Mouse (Mus musculus) ES-E14 (cell line): ENCODE measurements around the gene Frrs1l. TPM values are rescaled to one million over a fixed set of nuclear protein-coding genes. Genes with fewer than 3 reads are reported as not detected.

Experiments
- DNase-seq: peaks from one replicate; pipeline ENCODE4 v3.0.0-alpha.2; 2013; ENCODE audit warnings: low read depth, low spot score
- H3K27ac ChIP-seq: 2 replicates; pipeline ENCODE4 v1.5.1; 2012; ENCODE audit warnings: low read depth, mild to moderate bottlenecking, low read length, moderate library complexity, mixed read lengths; ENCODE audit not compliant: poor library complexity, insufficient read depth, severe bottlenecking
- H3K36me3 ChIP-seq: 2 replicates; pipeline ENCODE4 v1.6.1; 2012; ENCODE audit warnings: mild to moderate bottlenecking, low read length, moderate library complexity, mixed read lengths; ENCODE audit not compliant: control insufficient read depth, poor library complexity, insufficient read depth, severe bottlenecking
- H3K4me1 ChIP-seq, 2 experiments: fragments of 150-350 bp in 1 of 2; sonication (generic) in 1 of 2; 2 replicates each; pipeline ENCODE4 v1.6.1; 2012; ENCODE audit warnings: low read length in 2 of 2, mild to moderate bottlenecking in 1 of 2, mixed read lengths in 1 of 2; ENCODE audit not compliant: control insufficient read depth in 2 of 2, insufficient read depth in 2 of 2, poor library complexity in 1 of 2
- H3K4me3 ChIP-seq, 2 experiments: fragments of 150-350 bp in 1 of 2; sonication (generic) in 1 of 2; 2 replicates each; pipeline ENCODE4 v1.5.1; 2012; ENCODE audit warnings: low read length in 2 of 2, low read depth in 1 of 2, mild to moderate bottlenecking in 1 of 2, mixed read lengths in 1 of 2; ENCODE audit not compliant: insufficient read depth in 1 of 2, poor library complexity in 1 of 2, severe bottlenecking in 1 of 2
- H3K9ac ChIP-seq: 2 replicates; pipeline ENCODE4 v1.6.1; 2012; ENCODE audit warnings: low read depth, mild to moderate bottlenecking, low read length, mixed read lengths; ENCODE audit not compliant: poor library complexity, insufficient read depth, severe bottlenecking
- H3K9me3 ChIP-seq: fragments of 150-350 bp; sonication (generic); 2 replicates; pipeline ENCODE4 v1.6.1; 2012; ENCODE audit warnings: low read depth, mild to moderate bottlenecking, low read length; ENCODE audit not compliant: control insufficient read depth, insufficient read depth
- CHD2 ChIP-seq: IDR thresholded peaks from 2 replicates; pipeline ENCODE4 v1.6.1; 2014; ENCODE audit warnings: mild to moderate bottlenecking, low read depth, low read length, inconsistent platforms
- HCFC1 ChIP-seq: IDR thresholded peaks from 2 replicates; pipeline ENCODE4 v1.6.1; 2012; ENCODE audit warnings: low read length, inconsistent platforms, borderline replicate concordance; ENCODE audit not compliant: insufficient read depth
- MAFK ChIP-seq: IDR thresholded peaks from 2 replicates; pipeline ENCODE4 v1.6.1; 2014; ENCODE audit warnings: mild to moderate bottlenecking, low read depth, low read length, inconsistent platforms; ENCODE audit not compliant: insufficient read depth
- ZC3H11A ChIP-seq: IDR thresholded peaks from 2 replicates; pipeline ENCODE4 v1.6.1; 2012; ENCODE audit warnings: low read depth, mild to moderate bottlenecking, inconsistent platforms, low read length, borderline replicate concordance
- ZNF384 ChIP-seq: IDR thresholded peaks from 2 replicates; pipeline ENCODE4 v1.6.1; 2012; ENCODE audit warnings: low read depth, low read length, inconsistent platforms
- in situ Hi-C, 2 experiments: fragments of 600-800 bp; cut with MboI; formaldehyde crosslinking; loops; one replicate each; pipeline ENCODE4 v1.15.1; 2025; ENCODE audit warnings: low sequenced_read_pairs in 2 of 2, inconsistent platforms in 1 of 2; ENCODE audit not compliant: unreplicated experiment in 2 of 2
- total RNA-seq: library from RNA; depleted of rRNA; stranded (reverse); fragments of 300-350 nt; gene quantifications from 2 replicates; pipeline ENCODE4 v1.2.3, GENCODE M21; 2012

The Frrs1l gene
- total RNA-seq, 1 experiment, result 0.54 TPM

DNA sequence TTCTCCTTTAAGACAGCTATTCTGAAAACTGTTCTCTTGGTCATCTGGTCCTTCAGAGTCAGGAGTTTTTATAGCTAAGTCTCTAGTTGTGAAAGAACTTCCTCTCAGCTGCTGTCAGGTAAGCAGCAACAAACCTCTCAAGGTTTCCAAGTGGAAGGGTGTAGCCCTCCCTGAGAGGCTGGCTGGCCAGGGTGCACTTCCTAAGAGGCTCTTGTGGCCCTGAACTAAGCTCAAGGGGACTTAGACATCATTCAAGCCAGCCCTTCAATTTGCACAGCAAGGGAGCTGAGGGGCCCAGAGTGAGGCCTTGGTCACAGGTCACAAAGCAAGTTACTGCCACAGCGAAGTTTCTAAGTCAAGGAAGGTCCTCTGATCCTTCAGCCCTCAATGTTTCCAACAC is 46.9 kb downstream of the Frrs1l start:
- no peaks in the 10 kb centered on the region for H3K9me3 ChIP-seq
- H3K27ac ChIP-seq, result no peak overlapping the region
- H3K4me3 ChIP-seq, result no peak overlapping the region
- no peak for DNase-seq
- peaks cover 10% of the 10 kb centered on the region; the same call in 1 of the 2 replicates for H3K36me3 ChIP-seq
- H3K9ac ChIP-seq, result no peak overlapping the region
- in situ Hi-C loops, result no loop called here
- TF ChIP-seq CHD2 (no peak), HCFC1 (no peak), ZC3H11A (no peak), ZNF384 (no peak), MAFK (no peak)
- peaks cover 10 to 21% of the 10 kb centered on the region in 2 experiments for H3K4me1 ChIP-seq

DNA sequence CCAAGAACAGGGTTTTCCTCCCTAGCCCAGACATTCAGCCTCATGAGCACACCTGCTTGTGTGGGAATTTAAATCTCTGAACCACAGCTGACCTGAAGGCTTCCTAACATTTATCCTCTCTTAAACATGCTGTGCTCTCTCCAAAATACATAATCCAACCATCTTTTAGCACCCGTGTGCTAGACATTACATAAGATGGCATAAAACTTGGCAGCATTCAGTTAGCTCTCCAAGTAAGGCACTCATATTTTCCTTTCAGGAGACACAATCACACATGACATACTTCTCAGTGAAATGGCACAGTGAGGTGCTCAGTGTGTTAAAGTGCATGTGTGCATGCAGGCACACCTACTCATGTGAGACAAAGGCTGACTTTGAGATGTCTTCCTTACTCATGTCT is 47.6 kb downstream of the Frrs1l start:
- Histone ChIP-seq H3K36me3 (peaks cover 10% of the 10 kb centered on the region; the same call in 1 of the 2 replicates), H3K4me1 (peaks cover 10 to 21% of the 10 kb centered on the region in 2 experiments), H3K9me3 (no peaks in the 10 kb centered on the region), H3K4me3 (no peak overlapping the region), H3K9ac (peak overlapping the region; percentile 14; the same call in 1 of the 2 replicates), H3K27ac (no peak overlapping the region)
- TF ChIP-seq CHD2 (no peak), ZC3H11A (no peak), ZNF384 (no peak), HCFC1 (no peak), MAFK (no peak)
- in situ Hi-C loops, result no loop called here
- DNase-seq, result no peak

DNA sequence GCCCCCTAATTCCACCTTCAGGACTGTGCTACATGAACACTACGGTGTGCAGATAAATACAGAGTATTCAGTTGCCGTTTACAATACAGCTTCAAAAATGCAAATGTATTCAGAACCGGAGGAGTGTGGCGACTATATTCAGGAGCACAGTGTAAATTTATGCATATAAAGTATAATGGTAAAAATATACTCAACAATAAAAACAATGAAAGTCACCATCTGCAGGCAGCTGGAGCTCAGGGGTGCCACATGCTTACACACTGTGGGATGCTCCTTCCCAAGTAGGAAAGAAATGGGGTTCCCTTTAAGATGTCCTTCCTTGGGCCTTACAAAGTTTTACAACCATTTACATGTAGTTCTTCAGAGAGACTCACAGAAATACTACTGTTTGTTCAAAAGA is 48.7 kb downstream of the Frrs1l start:
- H3K9ac ChIP-seq, result no peak overlapping the region
- H3K27ac ChIP-seq, result no peak overlapping the region
- DNase-seq, result no peak
- no peak overlapping the region for H3K4me3 ChIP-seq
- H3K4me1 ChIP-seq, result peaks cover 9 to 21% of the 10 kb centered on the region in 2 experiments
- H3K9me3 ChIP-seq, result no peaks in the 10 kb centered on the region
- TF ChIP-seq CHD2 (no peak), HCFC1 (no peak), ZNF384 (no peak), ZC3H11A (no peak), MAFK (no peak)
- peaks cover 10% of the 10 kb centered on the region; the same call in 1 of the 2 replicates for H3K36me3 ChIP-seq
- in situ Hi-C loops, result no loop called here

DNA sequence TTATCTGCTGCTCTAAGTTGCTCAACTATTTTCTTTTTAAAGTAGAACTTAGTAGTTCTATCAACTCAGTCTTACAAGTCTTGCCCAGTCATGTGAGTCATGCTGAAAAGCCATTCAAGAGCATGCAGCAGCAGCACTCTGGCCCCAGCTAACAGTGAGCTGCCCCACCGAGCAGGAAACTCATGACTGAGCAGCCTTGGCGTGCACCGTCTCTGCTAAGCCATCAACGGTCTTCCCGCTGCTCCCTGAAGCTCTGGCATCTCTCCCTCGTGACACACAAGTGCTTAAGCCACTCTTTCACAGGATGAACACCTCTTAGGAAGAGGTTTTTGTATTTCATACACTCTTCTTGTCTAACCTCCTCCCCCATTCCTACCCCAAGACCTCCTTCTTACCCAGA is 53.1 kb downstream of the Frrs1l start:
- Histone ChIP-seq H3K4me1 (peaks cover 8 to 19% of the 10 kb centered on the region in 2 experiments; a peak in 3 of 4 replicates), H3K9ac (no peak overlapping the region; the same call in 1 of the 2 replicates), H3K27ac (no peak overlapping the region), H3K36me3 (peaks cover 12% of the 10 kb centered on the region), H3K9me3 (no peaks in the 10 kb centered on the region), H3K4me3 (no peak overlapping the region)
- TF ChIP-seq MAFK, result no peak
- no peak for TF ChIP-seq ZNF384
- no peak for TF ChIP-seq ZC3H11A
- no peak for TF ChIP-seq HCFC1
- TF ChIP-seq CHD2, result no peak
- in situ Hi-C loops, result no loop called here
- no peak for DNase-seq

DNA sequence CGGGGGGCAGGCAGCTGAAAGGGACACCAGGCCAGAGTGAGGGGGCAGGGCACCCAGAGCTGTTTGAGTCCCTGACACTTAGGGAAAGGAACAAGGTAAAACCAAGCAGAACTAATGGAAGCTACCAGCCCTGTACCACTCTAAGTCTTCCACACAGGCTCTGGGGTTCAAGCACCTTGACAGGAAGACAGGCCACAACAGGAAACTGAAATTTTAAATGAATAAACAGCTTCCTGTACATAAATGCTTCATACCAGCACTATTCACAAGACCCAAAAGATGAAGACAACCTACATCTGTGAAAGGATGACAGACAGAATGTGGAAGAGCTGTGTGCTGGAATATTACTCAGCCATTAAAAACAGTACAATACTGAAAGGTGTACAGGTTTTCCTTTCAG is 54.9 kb downstream of the Frrs1l start:
- no peak overlapping the region for H3K27ac ChIP-seq
- in situ Hi-C loops, result no loop called here
- TF ChIP-seq HCFC1 (no peak), MAFK (no peak), ZC3H11A (no peak), ZNF384 (no peak), CHD2 (no peak)
- peaks cover 6 to 27% of the 10 kb centered on the region in 2 experiments; a peak in 3 of 4 replicates for H3K4me1 ChIP-seq
- no peak for DNase-seq
- H3K4me3 ChIP-seq, result no peak overlapping the region
- H3K36me3 ChIP-seq, result peaks cover 16% of the 10 kb centered on the region
- H3K9ac ChIP-seq, result no peak overlapping the region
- H3K9me3 ChIP-seq, result no peaks in the 10 kb centered on the region
